Mouse (Mus musculus) lung, adult 2 months (tissue): ENCODE data around the gene Kdr.

Experiments used
- CTCF ChIP-seq: fragments of 200-500 bp; IDR thresholded peaks from 2 replicates; pipeline ENCODE4 v1.5.1; 2011; ENCODE audit warnings: mild to moderate bottlenecking, low read length, control low read depth; ENCODE audit not compliant: insufficient read depth
- POLR2A ChIP-seq: fragments of 200-500 bp; IDR thresholded peaks from 2 replicates; pipeline ENCODE4 v1.6.1; 2011; ENCODE audit warnings: low read depth, mild to moderate bottlenecking, control low read depth, low read length, borderline replicate concordance; ENCODE audit errors: extremely low read depth

- no peak for TF ChIP-seq POLR2A
- TF ChIP-seq CTCF: no peak
These were observed 27.4 kb downstream of the Kdr start for GRCm38 (mm10) chr5:75950866-75951265.
